Mouse (Mus musculus): Measurements from ENCODE around the gene Gm11084.
"Not testable (repeated sequence)": the region's sequence is repeated elsewhere in the genome, so short reads cannot be mapped to it uniquely, and the experiment has no call there.

The Gm11084 gene

DNA sequence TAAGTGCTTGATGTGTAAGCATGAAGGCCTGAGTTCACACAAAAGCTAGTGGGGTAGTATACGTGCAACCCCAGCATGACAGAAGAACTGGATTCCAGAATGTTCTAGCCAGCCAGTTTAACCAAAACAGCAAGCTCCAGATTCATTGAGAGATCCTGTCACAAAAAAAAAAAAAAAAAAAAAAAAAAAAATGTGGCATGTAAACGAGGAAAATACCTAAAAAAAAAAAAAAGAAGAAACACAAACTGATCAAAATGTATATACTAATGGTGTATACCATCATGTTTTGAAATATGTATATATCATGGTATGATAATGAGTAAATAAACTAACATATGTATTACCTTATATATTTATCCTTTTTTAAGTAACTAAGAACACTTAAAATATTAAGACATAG, 7.6 kb upstream of the Gm11084 start:
- DNase-seq, result no peak

DNA sequence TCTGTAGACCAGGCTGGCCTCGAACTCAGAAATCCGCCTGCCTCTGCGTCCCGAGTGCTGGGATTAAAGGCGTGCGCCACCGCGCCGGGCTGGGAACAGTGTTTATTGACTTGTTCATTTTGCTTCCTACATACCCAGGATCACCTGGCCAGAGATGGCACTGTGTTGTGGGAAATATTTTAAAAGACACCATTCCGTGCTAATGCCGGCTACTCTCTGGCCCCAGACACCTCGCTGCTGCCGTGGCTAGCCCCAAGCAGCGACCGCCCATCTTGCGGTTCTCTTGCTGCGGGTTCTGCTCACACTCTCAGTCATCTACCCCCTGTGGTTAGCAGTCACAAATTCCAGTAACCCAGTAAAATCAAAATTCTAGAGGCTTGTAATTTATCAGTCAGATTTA, 6.0 kb upstream of the Gm11084 start:
- no peak for DNase-seq

DNA sequence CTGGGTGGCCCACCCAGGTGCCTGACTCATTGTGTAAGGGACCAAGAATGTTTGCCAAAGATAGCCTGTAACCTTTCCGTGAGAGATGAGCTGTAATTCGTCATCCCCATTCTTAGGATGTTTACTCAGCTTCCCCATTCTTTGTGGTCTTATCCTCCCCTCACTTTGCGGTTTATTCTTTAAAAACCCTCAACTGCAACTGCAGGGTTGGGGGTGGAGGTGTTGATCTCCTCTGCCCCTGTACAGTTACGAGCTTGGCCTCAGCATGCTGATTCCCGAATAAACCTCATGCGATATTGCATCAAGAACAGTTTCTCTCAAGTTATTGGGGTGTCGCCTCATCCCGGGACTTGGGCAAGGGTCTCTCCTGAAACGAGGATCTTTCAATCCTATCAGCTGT, 2.4 kb upstream of the Gm11084 start:
- DNase-seq, result not testable (repeated sequence)

DNA sequence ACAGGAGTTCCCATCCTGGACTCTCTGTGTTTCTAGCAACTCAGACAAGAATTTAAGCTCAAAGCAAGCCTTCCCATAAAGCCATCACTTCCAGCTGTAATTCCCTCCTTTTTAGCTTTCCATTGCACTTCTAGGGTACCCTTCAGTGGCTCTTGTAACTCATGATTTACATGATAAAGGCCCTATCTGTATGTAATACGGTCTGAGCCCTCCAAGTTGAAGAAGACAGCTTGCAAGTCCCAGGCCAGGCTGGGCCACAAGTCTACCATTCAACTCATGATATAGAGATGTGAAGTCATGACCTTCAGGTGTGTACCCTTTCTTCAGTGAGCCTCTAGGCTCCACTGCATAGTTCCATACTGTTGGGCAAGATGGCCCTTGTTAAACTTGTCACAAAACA, 1.0 kb downstream of the Gm11084 start:
- no peak for DNase-seq

DNA sequence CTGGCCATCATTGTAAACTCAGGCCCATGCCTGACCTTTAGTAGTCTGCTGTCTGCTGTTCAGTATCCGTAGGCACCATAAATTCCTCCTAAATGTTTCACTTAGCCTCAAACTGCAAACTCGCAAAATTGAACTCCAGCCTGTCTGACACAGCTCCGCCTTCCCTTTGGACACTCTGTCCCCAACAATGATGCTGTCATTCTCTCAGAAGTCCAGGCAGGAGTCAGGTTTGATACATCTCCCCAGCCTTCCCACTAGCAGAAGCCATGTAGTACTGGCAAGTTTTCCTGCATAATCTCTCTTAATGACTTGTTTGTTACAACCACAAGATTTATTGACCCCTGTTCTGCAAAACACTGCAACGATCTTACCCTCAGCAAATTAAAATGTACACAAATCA, 1.7 kb downstream of the Gm11084 start:
- no peak for DNase-seq

DNA sequence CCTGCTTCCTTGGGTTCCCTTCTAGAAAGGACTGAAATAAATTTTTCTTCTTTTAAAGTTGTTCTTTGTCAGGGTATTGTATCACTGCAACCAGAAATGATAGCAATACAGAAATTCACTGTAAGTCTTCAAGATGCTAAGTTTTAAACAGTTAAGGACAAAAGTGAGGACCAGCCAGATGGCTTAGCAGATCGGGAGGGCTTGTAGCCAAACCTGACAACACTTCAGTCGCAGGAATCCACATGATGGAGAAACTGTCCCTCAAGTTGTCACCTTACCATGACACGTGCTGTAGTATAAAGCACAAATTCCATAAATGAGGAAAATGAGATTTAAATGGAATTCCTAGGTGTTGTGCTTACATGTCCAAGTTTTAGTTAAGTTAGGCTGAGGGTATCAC, 3.3 kb downstream of the Gm11084 start:
- DNase-seq, result no peak

DNA sequence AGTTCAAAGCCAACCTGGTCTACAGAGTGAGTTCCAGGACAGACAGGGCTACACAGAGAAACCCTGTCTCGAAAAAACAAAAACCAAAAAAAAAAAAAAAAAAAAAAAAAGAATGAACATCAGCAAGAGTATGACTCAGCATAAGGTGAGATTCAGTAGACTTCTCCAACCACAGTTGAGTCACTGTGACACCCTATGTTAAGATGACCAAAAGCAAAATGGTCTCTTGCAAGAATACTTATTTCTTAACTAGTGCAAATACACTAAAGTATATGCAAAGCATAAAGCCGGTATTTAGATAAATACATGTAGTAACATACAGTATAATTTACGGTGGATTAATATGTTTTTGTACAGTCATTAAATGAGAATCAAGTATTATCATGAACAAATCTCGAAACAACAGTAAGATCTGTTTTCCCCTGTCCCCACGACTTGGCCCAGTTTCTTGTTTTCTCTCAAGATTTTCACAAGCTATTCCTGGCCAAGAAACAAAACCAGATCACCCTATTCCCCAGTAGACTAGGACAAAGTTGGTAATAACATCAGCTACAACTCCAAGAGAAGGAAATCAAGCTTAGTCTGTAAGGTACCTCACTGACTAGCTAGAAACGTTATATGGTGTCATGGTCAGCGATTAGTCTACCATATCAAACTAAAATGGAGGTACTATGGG, 4.3 kb downstream of the Gm11084 start:
- DNase-seq, result no peak

DNA sequence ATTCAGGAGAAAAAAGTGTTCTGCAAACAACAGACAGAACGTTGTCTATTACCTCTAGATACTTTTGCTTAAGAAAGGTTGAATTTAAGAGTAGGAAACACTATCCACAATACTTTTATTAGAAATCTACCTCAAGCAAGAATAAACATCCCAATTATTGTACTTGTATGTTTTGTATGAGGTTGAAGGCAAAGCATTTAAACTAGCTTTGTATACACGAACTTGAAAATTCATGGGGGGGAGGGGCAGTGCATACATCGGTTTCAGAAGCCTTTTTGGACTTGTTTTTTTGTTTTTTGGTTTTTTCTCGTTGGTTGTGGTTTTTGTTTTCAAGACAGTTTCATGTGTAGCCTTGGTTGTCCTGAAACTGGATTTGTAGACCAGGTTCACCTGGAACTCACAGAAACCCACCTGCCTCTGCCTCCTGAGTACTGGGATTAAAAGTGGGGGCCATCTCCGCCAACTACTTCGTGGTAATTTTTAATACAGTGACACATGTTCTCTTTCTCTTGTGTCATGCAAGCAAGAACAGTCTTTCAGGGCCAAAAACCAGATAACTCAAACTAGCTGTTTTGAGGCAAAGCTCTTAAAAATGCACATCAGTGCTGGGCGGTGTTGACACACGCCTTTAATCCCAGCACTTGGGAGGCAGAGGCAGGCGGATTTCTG, 4.9 kb downstream of the Gm11084 start:
- DNase-seq, result no peak

DNA sequence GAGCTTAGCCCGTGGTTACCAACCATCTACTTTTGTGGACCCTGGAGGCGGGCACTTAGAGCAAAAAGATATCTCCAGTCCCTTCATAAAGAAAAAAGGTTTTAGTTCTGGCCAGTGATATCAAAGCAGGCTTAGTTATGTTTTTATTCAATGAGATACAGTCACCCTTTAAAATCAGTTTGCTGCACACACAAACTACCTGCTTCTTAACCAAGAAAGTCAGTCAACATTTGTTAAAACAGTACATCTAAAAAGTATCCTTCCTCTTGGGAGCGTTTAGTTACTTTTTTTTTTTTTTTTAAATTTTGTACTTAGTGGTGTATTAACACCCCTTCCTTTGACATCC, 5.5 kb downstream of the Gm11084 start:
- DNase-seq, result no peak

DNA sequence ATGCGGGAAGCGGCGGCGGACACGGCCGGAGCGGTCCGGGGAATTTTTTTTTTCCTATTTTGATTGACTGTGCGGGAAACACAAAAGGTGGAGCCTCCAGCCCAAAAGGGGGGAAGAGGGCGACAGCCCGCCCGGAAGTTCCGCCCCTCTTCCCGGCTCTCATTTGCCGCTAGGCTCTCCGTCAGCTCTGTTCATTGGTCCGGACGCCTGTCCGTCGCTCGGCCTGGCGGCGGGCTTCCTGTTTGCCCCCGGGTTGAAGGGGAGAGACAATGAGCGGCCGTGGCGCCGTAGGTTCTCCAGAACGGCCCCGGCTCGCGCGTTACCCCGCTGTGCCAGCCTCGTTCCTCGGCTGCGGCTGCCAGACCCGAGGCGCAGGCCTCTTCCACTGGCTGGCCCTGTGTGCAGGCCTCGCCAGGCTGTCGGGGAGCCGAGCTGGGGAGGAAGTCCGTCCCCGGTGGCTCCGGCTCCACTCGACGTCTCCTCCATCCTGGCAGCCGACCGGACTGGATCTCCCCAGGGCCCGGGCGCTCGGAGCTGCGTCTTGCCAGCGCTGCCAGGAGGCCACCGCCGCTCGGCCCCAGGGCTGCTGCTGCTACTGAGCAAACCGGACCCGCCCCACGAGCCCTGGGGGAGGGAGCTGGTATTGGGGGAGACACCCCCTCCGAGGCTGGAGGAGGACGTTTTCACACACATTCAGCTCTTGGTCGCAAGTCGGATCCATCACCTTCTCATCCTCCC, 6.0 kb downstream of the Gm11084 start, which contains the start of gene Sp3:
Gene Sp3, minus strand, starts transcription at position 110 of the 738 bp plus-strand sequence.
- peak; percentile 98 for DNase-seq

DNA sequence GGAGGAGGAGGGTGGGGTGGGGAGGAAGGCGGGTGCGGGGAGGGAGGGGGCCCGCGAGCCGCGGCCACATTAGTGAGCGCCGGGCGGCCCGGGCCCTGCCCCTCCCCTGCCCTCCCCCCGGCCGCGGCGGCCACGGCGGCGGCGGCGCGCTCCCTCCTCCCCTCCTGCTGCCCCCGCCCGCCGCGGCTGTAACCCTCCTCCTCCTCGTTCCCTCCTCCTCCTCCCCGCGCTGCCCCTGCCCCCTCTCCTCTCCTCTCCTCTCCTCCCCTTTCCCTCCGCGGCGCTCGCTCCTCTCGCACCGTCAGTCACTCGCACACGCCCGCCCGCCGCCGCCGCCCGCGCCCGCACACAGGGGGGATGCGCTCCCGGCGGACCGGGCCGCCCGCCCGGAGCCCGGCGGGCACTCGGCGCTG, 6.9 kb downstream of the Gm11084 start:
- DNase-seq, result peak; percentile 92

DNA sequence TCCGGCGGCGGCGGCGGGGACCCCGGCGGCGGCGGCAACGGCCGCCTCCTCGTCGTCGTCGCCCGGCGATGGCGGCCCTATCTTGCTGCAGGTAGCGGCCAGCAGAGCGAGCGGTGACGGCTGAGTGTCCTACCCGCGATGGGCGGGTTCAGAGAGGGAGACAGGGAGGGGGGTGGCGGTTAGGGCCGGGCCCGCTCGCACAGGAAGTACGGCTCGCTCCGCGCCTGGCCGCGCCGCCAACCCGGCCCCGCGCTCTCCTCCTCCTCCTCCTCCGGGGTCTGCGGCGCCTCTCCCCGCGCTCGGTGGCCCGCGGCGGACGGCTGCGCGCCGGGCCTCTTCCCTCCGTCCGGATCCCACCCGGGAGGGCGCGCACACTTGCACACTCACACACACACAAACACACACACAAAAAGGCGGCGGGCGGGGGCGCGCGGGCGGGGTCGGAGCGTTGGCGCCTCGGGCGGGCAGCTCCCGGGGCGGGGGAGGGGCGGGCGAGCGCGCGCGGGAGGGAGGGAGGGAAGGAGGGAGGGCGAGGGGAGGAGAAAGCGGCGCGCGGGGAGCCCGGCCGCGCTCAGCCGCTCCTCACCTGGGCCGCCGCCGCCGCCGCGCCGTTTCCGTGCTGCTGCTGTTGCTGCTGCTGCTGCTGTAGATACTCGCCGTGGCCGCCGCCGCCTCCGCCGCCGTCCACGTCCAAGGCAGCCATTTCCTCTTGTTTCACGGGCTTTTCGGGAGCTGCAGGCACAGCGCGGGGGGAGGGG, 7.4 kb downstream of the Gm11084 start:
- peak; percentile 93 for DNase-seq

DNA sequence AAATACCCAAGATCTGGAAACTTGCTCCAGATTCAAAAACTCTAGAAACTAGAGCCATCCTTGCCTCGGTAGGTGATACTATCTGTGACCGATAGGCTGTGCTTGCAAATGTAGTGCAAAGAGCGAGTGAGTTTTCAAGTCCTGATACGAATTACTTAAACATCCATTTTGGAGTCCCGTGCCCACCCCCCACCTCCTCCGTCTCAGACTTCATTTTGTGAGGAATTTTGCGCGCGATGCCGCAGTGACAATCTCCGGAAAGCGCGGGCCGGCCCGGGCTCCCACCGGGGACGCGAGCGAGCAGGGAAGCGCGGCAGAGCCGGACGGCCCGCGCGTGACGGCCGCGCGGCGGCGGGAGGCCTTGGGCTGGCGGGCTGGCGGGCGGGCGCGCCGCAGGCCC, 8.0 kb downstream of the Gm11084 start:
- no peak for DNase-seq

DNA sequence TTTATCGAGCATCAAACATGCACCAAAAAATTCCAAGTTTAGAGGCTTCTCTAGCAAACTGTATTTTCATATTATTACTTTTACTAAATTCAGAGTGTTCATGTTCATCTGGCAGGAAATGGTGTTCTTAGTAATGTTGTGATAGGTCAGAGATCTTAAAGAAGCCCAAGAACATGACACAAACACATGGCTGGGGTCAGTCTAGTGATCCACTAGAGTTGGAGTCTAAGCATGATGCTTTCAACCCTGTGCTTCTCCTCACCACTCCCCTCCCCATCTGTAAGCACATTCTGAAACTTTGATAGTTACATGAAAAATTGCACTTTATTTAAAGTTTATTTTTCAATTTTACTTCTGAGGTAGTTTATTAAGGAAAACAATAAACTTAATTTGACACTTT, 9.2 kb downstream of the Gm11084 start:
- DNase-seq, result no peak

DNA sequence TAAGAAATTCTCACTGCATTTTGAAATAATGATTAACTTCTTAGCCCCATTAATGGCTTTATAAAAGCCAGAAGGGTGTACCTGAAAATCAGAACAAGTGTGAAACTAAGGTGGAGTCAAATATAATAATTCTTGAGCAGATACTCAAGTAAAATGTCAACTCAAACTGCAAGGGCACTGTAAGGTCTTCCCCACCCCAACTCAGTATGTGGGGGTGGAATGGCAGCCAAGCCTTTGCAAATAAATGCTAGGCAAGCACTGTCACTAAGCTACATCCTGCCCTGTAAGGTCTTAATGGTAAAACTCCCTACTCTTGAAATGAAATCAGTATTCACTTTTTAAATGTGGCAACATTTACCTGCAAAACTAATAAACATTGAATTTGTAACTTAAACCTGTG, 10.5 kb downstream of the Gm11084 start:
- DNase-seq, result no peak

DNA sequence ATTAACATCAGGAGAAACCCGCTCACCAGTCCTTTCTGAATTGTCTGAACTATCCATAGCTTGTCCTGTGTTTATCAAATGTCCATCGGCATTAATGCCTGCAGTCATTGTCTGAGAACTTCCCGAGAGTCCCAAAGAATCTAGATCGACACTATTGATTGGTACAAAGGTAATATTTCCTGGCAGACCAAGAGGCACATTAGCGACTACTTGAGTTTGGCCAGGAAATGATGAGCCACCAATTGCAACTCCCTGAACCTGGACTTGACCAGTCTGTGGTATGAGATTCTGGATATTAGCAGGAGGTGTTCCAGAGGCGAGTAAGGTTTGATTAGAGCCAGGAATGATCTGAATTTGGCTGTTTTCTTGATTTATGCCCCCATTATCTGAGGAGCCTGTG, 15.7 kb downstream of the Gm11084 start:
- no peak for DNase-seq

DNA sequence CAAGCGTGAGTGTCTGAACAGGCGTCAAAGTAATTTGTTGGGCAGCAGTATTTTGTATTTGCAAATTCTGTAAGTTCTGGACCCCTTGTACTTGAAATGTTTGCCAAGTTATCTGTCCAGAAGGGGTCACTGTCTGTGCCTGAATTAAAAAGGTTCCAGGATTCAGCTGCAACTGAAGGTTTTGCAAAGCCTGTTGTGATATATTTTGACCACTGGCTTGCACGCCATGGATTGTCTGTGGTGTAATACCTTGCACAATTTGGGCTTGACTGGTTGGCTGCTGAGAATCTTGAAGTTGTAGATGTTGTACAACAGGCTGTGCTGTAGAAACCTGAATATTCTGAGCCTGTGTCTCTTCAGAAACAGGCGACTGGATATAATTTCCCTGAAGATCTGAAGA, 16.2 kb downstream of the Gm11084 start:
- no peak for DNase-seq

DNA sequence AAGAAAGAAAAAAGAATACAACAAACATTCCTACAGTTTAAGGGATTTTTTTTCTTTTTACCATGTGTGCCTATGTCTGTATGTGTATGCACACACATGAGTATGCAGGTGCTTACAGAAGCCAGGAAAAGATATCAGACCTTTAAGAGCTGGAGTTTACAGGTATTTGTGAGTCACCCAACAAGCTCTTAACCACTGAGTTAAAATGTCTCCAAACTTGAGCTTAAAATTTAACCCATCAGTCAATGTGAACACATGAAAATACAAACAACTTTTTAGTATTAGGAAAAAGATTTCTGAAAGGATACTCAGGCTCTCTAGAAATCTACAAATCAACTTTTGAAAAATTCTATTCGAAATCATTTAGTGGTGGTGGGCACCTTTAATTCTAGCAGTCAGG, 18.0 kb downstream of the Gm11084 start:
- no peak for DNase-seq

DNA sequence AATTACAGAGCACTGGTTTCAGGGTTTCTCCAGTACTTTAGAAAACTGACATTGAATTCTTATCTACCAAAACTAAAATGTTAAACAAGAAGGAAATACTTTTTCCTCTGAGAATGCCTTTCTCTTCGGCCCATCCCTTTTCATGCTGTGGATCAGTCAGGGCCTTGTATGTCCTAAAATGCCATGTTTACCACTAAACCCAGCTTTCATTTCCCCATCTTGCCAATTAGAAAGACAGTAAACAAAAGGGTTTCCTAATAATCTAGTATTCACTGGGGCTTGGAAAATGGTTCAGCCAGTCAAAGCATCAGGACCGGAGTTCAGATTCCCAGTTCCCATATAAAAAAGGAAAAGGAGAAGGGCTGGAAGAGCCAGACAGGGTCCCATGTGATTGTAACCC, 21.1 kb downstream of the Gm11084 start:
- no peak for DNase-seq

DNA sequence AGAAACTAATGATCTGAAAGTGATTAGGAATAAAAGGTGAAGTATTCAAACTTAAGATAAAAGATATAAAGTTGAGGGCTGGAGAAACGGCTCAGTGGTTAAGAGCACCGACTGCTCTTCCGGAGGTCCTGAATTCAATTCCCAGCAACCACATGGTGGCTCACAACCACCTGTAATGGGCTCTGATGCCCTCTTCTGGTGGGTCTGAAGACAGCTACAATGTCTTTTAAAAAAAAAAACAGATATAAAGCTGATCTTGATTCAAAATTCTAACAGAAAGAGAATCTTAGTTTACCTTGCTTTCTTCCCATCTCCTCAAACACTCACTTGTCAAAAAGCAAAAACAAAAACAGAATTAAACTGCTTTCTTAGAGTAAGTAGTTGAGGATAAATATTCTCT, 30.1 kb downstream of the Gm11084 start:
- DNase-seq, result no peak

DNA sequence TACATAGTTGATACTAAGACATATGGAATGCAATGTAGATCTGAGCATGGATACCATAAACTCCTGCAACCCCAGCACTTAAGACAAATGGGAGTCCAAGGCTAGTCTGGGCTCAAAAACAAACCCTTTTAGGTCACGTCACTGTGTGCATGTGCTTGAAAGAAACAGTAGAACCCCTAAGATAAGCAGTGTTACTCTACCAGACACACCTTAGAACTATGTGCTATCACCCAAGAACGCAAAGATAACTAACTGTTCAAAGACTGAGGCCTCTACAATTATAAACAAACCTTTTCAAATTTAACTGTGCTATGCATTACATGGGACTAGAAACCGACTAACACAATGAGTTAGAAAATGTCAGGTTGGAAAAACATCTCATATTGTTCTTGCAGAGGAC, 33.5 kb downstream of the Gm11084 start:
- no peak for DNase-seq

DNA sequence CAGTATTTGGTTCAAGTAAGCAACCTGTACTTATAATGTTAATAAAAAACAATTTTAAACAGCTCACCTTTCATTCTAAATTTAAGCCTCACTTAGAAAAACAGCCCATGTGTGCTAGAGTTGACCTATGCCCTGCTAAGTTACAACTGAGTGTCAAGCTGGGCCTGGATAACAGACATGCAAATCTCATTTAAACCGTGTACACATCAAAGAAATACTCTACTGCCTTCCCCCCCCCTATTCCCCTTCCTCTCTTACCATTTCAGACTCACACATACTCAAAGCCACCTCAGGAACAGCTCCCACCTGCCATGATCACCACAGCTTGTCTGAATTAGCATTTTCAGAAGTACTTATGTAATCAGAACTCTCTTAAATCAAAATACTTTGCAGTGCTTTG, 50.6 kb downstream of the Gm11084 start:
- no peak for DNase-seq

DNA sequence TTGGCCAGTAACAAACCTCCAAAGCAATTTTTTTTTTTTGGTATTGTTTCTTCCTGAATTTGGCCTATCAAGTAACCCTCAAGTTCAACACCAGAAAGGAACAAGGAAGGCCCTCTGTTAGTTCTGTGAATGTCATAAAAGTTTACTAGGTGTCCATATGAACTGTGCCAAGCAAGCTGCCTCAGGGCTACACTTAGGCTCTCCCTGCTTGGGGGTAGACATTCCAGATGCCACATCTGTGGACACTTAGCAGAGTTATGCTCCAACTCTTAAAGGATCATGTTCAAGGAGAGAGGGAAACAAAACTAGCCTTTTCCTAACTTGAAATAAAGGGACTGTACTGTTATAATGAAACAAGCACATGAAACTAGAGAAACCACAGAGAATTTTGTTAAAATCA, 54.3 kb downstream of the Gm11084 start:
- no peak for DNase-seq

DNA sequence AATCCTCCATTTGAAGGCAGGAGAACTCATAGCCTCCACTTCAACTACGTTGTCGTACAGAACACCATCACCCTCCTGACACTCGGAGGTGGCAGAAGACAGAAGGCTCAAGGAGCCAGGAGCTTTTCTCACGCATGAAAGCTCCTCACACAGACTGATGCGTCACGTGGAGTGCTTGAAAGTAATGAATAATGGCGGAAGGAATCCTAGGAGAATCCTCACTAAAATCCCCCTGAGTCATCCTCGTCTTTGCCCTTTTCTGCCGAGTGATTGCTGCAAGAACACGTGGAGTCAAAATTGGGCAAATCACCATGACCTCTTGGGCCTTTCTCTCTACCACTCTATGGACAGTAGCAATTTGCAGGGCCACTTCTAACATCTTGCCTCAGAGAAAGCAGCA, 61.5 kb downstream of the Gm11084 start:
- DNase-seq, result no peak

All from kidney, postnatal 14 days (tissue).